Mouse (Mus musculus) midbrain, embryonic 12.5 days (tissue): ENCODE measurements around the gene Vmn2r67. TPM values are rescaled to one million over a fixed set of nuclear protein-coding genes. Genes with fewer than 3 reads are reported as not detected.
"Not testable (repeated sequence)": the region's sequence is repeated elsewhere in the genome, so short reads cannot be mapped to it uniquely, and the experiment has no call there.

ENCODE experiments used
- ATAC-seq: fragments of 200-750 bp; cut with Nextera tagmentation; 2 replicates; pipeline ENCODE4 v1.8.0; 2017; ENCODE audit warnings: low read depth, moderate TSS enrichment, moderate library complexity; ENCODE audit not compliant: low FRiP score
- H3K27ac ChIP-seq: fragments of 300-500 bp; sonication (generic); replicated peaks from 2 replicates; pipeline ENCODE4 v1.5.1; 2016; ENCODE audit warnings: mild to moderate bottlenecking
- H3K27me3 ChIP-seq: fragments of 300-500 bp; sonication (generic); 2 replicates; pipeline ENCODE4 v1.6.1; 2016; ENCODE audit warnings: mild to moderate bottlenecking
- H3K36me3 ChIP-seq: fragments of 300-500 bp; sonication (generic); 2 replicates; pipeline ENCODE4 v1.6.1; 2016
- H3K4me1 ChIP-seq: fragments of 300-500 bp; sonication (generic); 2 replicates; pipeline ENCODE4 v1.6.1; 2016
- H3K4me2 ChIP-seq: fragments of 300-500 bp; sonication (generic); replicated peaks from 2 replicates; pipeline ENCODE4 v1.6.1; 2016; ENCODE audit warnings: mild to moderate bottlenecking, moderate library complexity
- H3K4me3 ChIP-seq: fragments of 300-500 bp; sonication (generic); 2 replicates; pipeline ENCODE4 v1.5.1; 2016; ENCODE audit warnings: mild to moderate bottlenecking
- H3K9ac ChIP-seq: fragments of 300-500 bp; sonication (generic); replicated peaks from 2 replicates; pipeline ENCODE4 v1.6.1; 2016; ENCODE audit warnings: mild to moderate bottlenecking, moderate library complexity
- H3K9me3 ChIP-seq: fragments of 300-500 bp; sonication (generic); 2 replicates; pipeline ENCODE4 v1.6.1; 2016; ENCODE audit warnings: mild to moderate bottlenecking
- WGBS: fragments of 180-500 bp; shearing (Covaris S2); methylation state at CpG from one replicate; pipeline ENCODE4 v1.1.7; 2016; 5-methylcytosine and 5-hydroxymethylcytosine counted together
- polyA plus RNA-seq: library from polyadenylated mRNA; unstranded; fragments of >200 nt; fragmentation: Nextera tagmentation; extraction: Ambion mirVana; gene quantifications from 2 replicates; pipeline ENCODE4 v1.2.1, GENCODE M21; 2016

Vmn2r67 gene
- not detected in 2 replicates for polyA plus RNA-seq

- Histone ChIP-seq H3K27me3 (no peaks in the 10 kb centered on the region), H3K4me3 (no peak within 1 kb of the TSS), H3K4me2 (no peak within 1 kb of the TSS), H3K27ac (no peak within 1 kb of the TSS), H3K9ac (no peak within 1 kb of the TSS), H3K9me3 (no peaks in the 10 kb centered on the region), H3K36me3 (no peaks in the 10 kb centered on the region), H3K4me1 (no peaks in the 10 kb centered on the region)
- WGBS: 83% methylated on average over 3 of the region's 3 CpGs
- no peak for ATAC-seq
Observed at GRCm38 (mm10) chr7:85155898-85156297, at the start of gene Vmn2r67. Vmn2r67 (minus strand) TSS chr7:85155998.

- H3K36me3 ChIP-seq, H3K4me3 ChIP-seq, H3K4me2 ChIP-seq, H3K9me3 ChIP-seq, H3K9ac ChIP-seq, ATAC-seq, H3K4me1 ChIP-seq, H3K27me3 ChIP-seq, H3K27ac ChIP-seq: not testable (repeated sequence)
- 49% methylated on average over 2 of the region's 2 CpGs for WGBS
Observed at GRCm38 (mm10) chr7:85104531-85104930, 51.3 kb downstream of the Vmn2r67 start.

Other genes starting within 250 kb of the Vmn2r67 start
- gene Vmn2r65, start 191.9 kb downstream of the Vmn2r67 start, polyA plus RNA-seq: not detected in 2 replicates
- gene Vmn2r66, start 143.7 kb downstream of the Vmn2r67 start, polyA plus RNA-seq: not detected in 2 replicates
- not detected in 2 replicates for gene Vmn2r68, start 81.8 kb upstream of the Vmn2r67 start, polyA plus RNA-seq